Mouse (Mus musculus) inflammation-experienced regulatory T-cells, adult 6 months (primary cell): ENCODE results near the gene Isyna1. TPM values are rescaled to one million over a fixed set of nuclear protein-coding genes. Genes with fewer than 3 reads are reported as not detected.

ENCODE experiments used
- ATAC-seq: one replicate; pipeline ENCODE4 v1.8.0; 2017
- polyA plus RNA-seq, 3 experiments: library from polyadenylated mRNA; unstranded; fragments of 100-300 nt; shearing (Covaris generic); gene quantifications; one replicate each; pipeline ENCODE4 v1.2.1; 2017

Gene Isyna1
- polyA plus RNA-seq, 3 experiments from 2014 or later, result 27.6 to 32.6 (median 31.7) TPM

DNA sequence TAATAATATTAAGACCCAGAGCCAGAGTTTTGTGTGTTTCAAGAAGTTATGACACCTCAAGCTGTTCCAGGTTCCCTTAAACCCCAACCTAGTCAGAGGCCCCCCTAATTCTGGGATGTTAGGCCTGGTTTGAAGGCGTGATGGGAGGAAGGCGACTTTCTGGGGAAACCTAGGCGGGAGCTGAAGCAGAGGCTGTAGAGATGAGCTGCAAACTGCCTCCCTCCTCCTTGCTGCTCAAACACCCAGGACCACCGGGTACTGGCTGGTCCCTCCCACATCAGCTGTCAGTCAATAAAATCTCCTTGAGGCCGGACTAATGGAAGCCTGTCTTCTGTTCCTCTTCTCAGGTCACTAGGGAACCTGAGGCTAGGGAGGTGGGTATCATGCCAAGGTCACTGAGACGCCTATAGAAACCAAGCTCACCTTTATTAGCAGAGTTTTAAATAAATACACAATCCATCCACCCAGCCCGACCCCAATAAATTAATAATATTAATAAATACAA, 34.9 kb downstream of the Isyna1 start:
- no peak for ATAC-seq

DNA sequence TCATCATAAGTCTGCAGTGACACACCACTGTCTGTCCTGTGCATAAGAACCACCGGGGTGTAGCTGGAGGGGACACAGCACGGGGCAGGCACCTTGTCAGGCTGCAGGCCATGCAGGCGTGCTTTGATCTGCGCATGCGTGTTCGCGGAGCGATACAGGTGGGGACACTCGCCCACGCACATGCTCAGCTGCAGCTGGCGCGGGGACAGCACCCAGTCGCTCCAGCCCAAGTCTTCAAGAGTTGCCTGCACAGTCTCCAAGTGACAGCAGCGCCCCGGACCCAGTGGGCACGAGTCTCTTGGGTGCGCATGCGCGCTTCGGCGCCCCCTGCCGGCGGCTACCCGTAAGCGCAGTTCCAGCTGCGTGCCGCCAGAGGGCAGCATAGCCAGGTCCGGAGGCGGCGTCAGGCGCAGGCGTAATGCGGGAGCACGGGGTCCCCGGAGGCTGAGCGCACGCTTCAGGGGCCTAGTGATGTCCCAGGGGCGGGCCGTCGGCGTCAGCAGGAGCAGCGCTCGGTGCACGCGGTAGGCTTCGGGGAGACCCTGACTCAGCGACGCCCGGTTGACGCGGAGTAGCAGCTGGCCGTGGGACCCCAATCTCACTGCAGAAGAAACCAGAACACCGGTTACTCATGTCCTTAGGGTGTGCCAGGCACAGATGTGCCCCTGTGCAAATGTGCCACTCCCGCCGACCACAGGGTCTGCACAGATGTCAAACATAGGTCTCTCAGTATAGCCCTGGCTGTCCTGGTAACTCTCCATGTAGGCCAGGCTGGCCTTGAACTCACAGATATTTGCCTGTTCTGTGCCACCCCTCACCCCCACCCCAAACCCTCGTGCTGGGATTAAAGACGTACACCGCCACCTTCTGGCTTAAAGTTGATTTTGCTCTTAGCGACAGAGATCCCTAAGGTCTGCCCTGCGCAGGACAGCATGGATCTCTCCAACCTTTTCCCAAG, 35.7 kb downstream of the Isyna1 start:
- peak; percentile 80 for ATAC-seq

DNA sequence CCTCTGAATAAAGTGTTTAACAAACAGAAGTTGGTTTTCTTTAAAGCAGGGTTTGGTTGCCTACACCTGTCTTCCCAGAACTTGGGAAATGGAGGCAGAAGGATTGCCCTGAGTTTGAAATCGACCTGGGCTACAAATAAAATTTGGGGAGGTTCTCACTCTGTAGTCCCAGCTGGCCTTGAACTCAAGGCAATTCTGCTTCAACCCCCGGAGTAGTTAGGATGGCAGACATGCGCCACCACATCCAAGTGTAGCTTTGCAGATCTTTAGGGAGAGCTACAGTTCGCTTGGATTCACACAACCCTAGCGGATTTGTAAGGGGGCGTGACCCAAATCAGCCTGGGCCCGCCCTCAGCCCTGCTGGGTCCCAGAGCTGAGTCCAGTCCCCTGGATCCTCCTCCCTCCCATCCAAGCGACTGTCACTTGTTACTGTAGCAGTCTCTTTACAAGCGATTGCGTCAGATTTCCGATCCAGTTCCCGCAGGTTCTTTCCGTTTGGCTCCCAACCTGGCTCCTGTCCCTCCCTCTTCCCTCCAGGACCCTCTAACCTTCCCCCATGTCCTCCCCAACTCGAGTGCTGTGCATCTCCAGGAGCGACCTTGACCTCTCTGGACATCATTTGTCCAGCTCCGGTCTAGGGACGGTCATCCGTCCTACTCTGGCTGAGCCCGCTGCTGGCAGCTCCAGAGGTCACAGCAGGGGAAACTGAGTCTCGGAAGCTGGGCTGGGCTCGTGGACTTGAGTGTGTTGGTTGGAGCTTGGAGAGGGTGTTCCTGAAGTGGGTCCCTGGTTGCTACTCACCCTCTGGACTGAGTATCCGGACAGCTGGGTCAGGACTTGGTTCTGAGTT, 36.6 kb downstream of the Isyna1 start:
- ATAC-seq, result no peak

DNA sequence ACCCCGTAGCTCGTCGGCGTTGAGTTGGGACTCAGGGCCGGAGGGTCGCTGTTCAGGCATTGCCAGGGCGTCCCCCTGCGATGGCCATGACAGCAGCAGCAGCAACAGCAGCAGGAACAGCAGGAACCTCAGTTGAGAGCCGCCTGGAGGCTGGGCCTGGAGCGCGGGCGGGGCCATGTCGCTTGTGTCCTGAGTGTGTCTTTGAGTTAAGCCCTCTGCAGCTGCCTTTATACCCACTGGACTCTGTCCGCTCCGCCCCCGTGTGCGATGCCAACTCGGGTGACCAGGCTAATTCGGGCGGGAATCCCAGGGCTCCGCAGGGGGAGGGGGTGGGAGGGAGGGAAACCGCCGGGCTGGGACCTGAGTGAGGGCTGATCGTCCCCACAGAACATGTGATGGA, 37.3 kb downstream of the Isyna1 start:
- ATAC-seq, result no peak

DNA sequence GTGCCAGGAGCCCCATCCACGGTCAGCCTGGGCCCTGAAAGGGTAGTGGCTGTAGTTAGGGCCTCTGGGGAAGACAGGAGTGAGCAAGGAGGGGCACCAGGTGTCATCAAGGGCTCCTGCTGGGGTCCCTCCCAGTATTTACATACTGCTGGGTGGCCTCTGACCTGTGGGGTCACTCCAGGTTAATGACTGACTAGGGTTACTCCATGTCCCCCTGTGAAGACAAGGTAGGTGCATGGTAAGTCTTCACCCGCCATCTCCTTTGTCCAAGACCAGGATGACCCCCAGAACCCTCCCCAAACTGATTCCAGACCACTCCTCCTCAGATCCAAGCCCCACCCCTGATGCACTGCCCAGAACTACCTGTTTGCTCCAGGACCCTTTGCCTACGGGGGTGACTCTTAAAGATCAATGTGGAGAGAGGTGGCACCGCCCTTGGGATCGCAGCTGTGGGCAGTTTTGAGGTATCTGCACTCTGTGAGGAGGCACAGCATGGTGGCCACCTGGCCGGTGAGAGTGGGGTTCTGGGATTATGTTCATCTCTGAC, 38.2 kb downstream of the Isyna1 start, which contains the start of gene Gdf15:
Gene Gdf15 (minus strand): TSS at position 111 of the 547 bp plus-strand sequence.
- ATAC-seq, result no peak

DNA sequence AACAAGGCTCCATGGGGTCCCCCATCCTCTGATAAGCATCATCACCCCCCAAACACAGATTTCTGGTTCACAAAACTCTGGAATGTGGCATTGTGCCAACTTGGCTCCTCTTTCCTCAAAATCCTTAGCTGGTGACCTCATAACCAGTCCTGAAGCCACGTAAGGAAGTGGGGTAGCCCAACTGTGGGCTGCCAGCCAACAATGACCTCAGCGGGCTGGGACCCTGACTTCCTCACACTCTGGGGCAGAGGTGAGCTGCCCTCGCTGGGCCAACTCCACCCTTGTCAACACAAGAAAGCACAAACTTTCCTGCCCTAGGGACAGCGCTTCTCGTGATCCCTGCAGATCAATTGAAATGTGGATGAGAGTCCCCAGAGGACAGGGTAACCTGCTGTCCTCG, 39.9 kb downstream of the Isyna1 start:
- ATAC-seq, result no peak

DNA sequence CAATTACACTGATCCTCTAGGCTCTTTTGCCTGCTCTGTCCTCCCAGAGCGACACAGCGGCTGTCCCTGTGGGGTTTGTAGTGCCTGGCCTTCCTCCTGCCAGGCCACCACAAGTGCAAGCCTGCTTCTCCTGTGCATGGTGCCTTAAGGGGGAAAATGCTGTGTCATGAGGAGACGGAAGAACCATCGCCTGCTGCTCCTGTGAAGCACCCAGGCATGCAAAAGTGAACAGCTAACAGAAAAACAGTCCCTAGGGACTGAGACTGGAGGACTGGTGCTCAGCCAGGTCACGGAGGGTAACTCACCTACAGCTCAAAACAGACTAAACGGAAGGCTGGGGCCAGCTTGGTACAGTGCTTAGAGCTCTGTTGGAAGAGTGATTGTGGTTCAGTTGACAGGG, 41.4 kb downstream of the Isyna1 start:
- no peak for ATAC-seq

DNA sequence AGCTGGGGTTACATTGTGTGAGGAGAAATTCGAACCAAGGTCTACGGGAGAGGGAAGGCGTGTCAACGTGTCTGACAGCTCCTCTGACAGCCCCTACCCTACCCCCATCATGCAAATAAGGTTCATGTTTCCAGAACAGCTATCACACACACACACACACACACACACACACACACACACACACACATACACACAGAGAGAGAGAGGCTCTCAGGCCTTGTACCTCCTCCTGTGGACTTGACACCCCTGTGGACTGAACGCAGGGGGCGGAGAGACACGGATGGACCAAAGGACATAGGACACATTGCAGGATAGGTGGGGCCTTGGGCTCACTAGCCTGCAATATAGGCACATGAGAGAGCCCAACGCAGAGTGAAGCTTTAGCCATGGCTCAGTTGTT, 42.7 kb downstream of the Isyna1 start:
- ATAC-seq, result no peak

DNA sequence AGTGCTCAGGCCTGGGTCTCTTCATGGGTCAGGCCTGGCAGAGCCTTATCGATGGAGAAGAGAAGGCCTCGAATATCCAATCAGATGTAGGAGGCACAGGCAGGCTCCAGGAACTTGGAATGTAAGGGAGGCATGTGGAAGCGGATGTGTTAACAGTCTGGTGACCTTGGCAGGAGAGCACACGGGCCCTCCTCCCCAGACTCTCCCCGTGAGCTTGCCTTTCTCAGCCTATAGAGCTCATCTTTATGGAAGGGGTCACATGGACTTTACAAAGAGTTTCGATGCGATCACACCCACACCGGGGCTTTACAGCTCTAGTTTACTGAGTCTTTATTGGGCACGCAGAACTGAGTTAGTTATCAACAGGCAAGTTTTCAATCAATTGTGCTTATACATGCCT, 44.6 kb downstream of the Isyna1 start:
- ATAC-seq, result no peak

DNA sequence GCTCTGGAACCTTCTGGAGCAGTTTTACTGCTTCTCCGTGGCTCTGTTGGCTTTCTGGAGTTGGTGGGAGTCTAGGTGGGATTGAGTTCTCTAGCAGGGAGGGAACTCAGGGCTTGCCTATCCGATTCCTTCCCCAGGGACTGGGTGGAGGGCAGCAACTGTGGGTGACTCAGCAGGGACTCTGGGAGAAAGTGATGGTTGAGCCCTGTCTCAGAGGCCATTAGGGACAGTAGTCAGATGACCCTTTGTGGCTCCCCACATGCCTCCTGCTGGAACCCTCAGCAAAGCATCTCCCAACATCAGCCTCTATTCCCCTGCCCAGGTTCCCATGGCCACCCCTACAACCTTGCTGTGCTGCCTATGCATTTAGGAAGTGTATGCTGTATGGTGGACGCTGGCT, 48.8 kb downstream of the Isyna1 start:
- ATAC-seq, result no peak

DNA sequence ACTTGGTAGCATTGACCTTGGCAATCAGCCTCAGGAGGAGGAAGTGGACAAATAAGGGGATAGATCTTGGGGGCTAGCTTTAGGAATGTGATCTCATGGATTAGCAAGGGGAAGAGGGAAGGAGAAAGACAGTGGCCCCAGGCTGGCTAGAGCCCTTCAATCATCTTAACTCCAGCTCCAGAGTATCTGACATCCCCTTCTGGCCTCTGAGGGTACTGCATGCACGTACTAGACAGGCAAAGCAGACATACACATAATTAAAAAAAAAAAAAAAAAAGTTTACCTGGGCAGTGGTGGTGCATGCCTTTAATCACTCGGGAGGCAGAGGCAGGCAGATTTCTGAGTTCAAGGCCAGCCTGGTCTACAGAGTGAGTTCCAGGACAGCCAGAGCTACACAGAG, 49.9 kb downstream of the Isyna1 start:
- no peak for ATAC-seq

DNA sequence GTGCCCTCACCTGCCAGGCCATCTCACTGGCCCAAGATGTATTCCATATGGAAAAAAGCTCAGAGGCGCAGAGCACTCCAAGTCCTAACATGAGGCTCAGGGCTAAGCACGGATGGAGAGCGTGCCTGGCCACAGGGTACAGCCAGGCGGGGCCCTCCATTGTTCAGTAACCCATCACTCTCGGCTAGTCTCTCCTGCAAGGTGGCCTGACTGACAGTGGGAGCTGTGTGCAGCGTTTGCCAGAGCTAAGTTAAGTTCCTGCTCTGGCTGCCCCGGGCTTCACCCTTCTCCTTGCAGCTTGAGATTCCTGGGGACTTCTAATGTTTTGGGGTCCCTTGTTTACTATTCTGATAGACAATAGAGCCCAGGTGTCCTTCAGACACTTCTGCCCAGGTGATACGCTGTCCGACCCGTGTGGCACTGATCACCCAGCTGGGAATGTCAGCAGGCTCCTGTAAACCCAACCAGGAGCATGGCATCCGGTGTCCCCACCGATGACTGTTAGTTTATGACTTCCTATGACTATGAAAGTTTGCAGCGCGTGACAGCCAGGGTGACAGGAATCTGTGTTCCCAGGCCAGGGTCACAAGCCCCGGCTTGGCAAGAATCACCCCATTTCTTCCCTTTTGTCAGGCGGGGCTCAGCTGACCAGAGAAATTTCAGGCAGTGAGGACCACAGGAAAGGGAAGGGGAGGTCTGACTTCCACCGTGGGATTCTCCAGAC, 51.5 kb downstream of the Isyna1 start:
- no peak for ATAC-seq

DNA sequence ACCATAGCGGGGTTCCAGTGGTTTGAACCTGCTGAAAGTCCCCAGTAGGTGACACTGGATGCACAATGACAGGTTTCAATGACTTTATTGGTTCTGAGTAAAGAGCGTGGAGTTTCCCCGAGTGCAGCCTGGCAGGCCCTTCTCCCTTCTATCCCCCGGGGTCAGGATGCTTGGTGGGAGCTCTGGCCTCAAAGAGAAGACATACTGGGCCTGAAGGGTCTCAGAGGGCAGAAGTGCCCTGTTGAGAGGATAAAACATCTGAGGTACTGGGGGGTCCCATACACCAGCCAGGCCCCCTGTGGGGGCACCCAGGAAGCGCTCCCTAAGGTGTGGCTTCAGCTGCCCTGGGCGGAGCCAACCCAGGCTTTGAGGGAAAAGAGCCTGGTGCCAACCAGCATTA, 52.2 kb downstream of the Isyna1 start:
- no peak for ATAC-seq

DNA sequence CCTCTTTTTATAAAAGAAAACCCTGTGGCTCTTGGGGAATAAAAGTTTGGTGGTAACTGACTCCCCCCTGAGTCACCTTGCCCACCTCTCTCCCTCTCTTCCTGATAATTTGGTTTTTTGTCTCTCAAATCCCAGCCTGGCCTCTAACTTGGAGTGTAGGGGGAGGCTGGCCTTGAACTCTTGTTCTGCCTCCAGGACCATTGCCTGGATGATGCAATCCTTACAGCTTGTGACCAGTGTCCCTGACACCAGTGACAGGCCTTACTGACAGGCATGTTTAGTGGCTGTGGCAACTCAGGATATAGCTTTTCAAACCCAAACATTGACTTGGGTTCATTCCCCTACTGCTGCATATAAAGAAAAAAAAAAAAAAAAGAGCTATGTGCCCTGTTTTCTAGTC, 52.6 kb downstream of the Isyna1 start:
- no peak for ATAC-seq

Other genes starting within 250 kb of the Isyna1 start
- gene Upf1, start 241.1 kb upstream of the Isyna1 start, polyA plus RNA-seq, result 10 to 100 TPM; 13.6 to 17.4 (median 14.2) TPM
- gene Comp, start 220.8 kb upstream of the Isyna1 start, polyA plus RNA-seq, result under 1 TPM in 2 of 3 experiments, not detected in 1; 0.24 to 0.40 TPM
- gene Crtc1, start 154.8 kb upstream of the Isyna1 start, polyA plus RNA-seq, result 1 to 10 TPM; 5.0 to 8.7 (median 7.2) TPM
- gene Klhl26, start 117.4 kb upstream of the Isyna1 start, polyA plus RNA-seq, result 10 to 100 TPM in 1 of 3 experiments, 1 to 10 TPM in 2; 6.5 to 10.4 (median 8.8) TPM
- gene Tmem59l, start 107.0 kb upstream of the Isyna1 start, polyA plus RNA-seq, result under 1 TPM in 1 of 3 experiments, not detected in 2; 0.47 TPM
- gene Crlf1, start 101.2 kb upstream of the Isyna1 start, polyA plus RNA-seq, result not detected
- gene Rex1bd, start 87.6 kb upstream of the Isyna1 start, polyA plus RNA-seq, result 10 to 100 TPM; 67.7 to 85.1 (median 84.4) TPM
- gene Uba52, start 83.6 kb upstream of the Isyna1 start, polyA plus RNA-seq, result 1,000 to 10,000 TPM; 2,608 to 4,221 (median 3,776) TPM
- 100 to 1,000 TPM; 133 to 156 (median 138) TPM for gene Fkbp8, start 66.6 kb upstream of the Isyna1 start, polyA plus RNA-seq
- gene Kxd1, start 66.4 kb upstream of the Isyna1 start, polyA plus RNA-seq, result 100 to 1,000 TPM; 138 to 187 (median 180) TPM
- gene Ell, start 54.9 kb upstream of the Isyna1 start, polyA plus RNA-seq, result 10 to 100 TPM; 30.5 to 37.0 (median 35.6) TPM
- gene Ssbp4, start 14.5 kb downstream of the Isyna1 start, polyA plus RNA-seq, result 10 to 100 TPM in 2 of 3 experiments, 1 to 10 TPM in 1; 2.6 to 16.2 (median 14.7) TPM
- 1 to 10 TPM in 1 of 3 experiments, under 1 TPM in 2; 0.47 to 3.8 (median 0.71) TPM for gene Lrrc25, start 21.8 kb downstream of the Isyna1 start, polyA plus RNA-seq
- gene Gdf15, start 38.1 kb downstream of the Isyna1 start, polyA plus RNA-seq, result not detected
- gene Pgpep1, start 66.0 kb downstream of the Isyna1 start, polyA plus RNA-seq, result 1 to 10 TPM; 3.8 to 6.4 (median 4.8) TPM
- gene Lsm4, start 78.9 kb downstream of the Isyna1 start, polyA plus RNA-seq, result 100 to 1,000 TPM in 1 of 3 experiments, 10 to 100 TPM in 2; 79.0 to 128 (median 97.8) TPM
- gene Jund, start 104.6 kb downstream of the Isyna1 start, polyA plus RNA-seq, result 10 to 100 TPM; 13.9 to 23.2 (median 16.6) TPM
- gene Iqcn, start 109.1 kb downstream of the Isyna1 start, polyA plus RNA-seq, result not detected
- gene Gm3336, start 124.2 kb downstream of the Isyna1 start, polyA plus RNA-seq, result under 1 TPM in 1 of 3 experiments, not detected in 2; 0.55 TPM
- gene Pde4c, start 129.3 kb downstream of the Isyna1 start, polyA plus RNA-seq, result under 1 TPM; 0.19 to 0.59 (median 0.25) TPM
- 1 to 10 TPM; 4.6 to 8.6 (median 7.9) TPM for gene Rab3a, start 160.3 kb downstream of the Isyna1 start, polyA plus RNA-seq
- gene Mpv17l2, start 166.6 kb downstream of the Isyna1 start, polyA plus RNA-seq, result 10 to 100 TPM; 35.5 to 46.1 (median 42.5) TPM
- 1 to 10 TPM; 2.6 to 5.4 (median 5.4) TPM for gene Pik3r2, start 182.3 kb downstream of the Isyna1 start, polyA plus RNA-seq
- 10 to 100 TPM; 14.8 to 20.5 (median 18.4) TPM for gene Mast3, start 210.7 kb downstream of the Isyna1 start, polyA plus RNA-seq
- gene Il12rb1, start 214.1 kb downstream of the Isyna1 start, polyA plus RNA-seq, result 10 to 100 TPM; 13.8 to 38.5 (median 18.3) TPM
- gene Arrdc2, start 245.3 kb downstream of the Isyna1 start, polyA plus RNA-seq, result 1 to 10 TPM; 1.9 to 7.8 (median 3.7) TPM